Mouse (Mus musculus): ENCODE results near the gene Lrrc4c.

Gene Lrrc4c

GRCm38 (mm10) chr2:96547171-96547570 lies 229.2 kb downstream of the Lrrc4c start:
- no peak for DNase-seq (ENCODE audit: low spot score)

- no peak for DNase-seq (ENCODE audit: low spot score)
These were observed 255.8 kb downstream of the Lrrc4c start for GRCm38 (mm10) chr2:96573755-96574154.

- DNase-seq (ENCODE audit: low spot score), result no peak
These were observed 259.7 kb downstream of the Lrrc4c start for GRCm38 (mm10) chr2:96577701-96578100.

- no peak for DNase-seq (ENCODE audit: low spot score)
These were observed 262.3 kb downstream of the Lrrc4c start for GRCm38 (mm10) chr2:96580136-96580733.

- DNase-seq (ENCODE audit: low spot score), result peak; percentile 42
These were observed 267.7 kb downstream of the Lrrc4c start for GRCm38 (mm10) chr2:96585665-96586064.

- DNase-seq (ENCODE audit: low spot score), result no peak
These were observed 286.8 kb downstream of the Lrrc4c start for GRCm38 (mm10) chr2:96604801-96605200.

- no peak for DNase-seq (ENCODE audit: low spot score)
These were observed 296.2 kb downstream of the Lrrc4c start for GRCm38 (mm10) chr2:96614121-96614520.

GRCm38 (mm10) chr2:96618691-96619205 lies 300.8 kb downstream of the Lrrc4c start:
- no peak for DNase-seq (ENCODE audit: low spot score)

- no peak for DNase-seq (ENCODE audit: low spot score)
These were observed 349.1 kb downstream of the Lrrc4c start for GRCm38 (mm10) chr2:96667113-96667512.

GRCm38 (mm10) chr2:96681806-96682205 lies 363.8 kb downstream of the Lrrc4c start:
- no peak for DNase-seq (ENCODE audit: low spot score)

GRCm38 (mm10) chr2:96685328-96685727 lies 367.4 kb downstream of the Lrrc4c start:
- no peak for DNase-seq (ENCODE audit: low spot score)

GRCm38 (mm10) chr2:96705004-96705403 lies 387.0 kb downstream of the Lrrc4c start:
- no peak for DNase-seq (ENCODE audit: low spot score)

GRCm38 (mm10) chr2:96707772-96708350 lies 389.9 kb downstream of the Lrrc4c start:
- no peak for DNase-seq (ENCODE audit: low spot score)

- DNase-seq (ENCODE audit: low spot score), result no peak
These were observed 396.6 kb downstream of the Lrrc4c start for GRCm38 (mm10) chr2:96714561-96714960.

GRCm38 (mm10) chr2:96717353-96717752 lies 399.4 kb downstream of the Lrrc4c start:
- no peak for DNase-seq (ENCODE audit: low spot score)

GRCm38 (mm10) chr2:96723395-96723794 lies 405.4 kb downstream of the Lrrc4c start:
- DNase-seq (ENCODE audit: low spot score), result no peak

GRCm38 (mm10) chr2:96736081-96736480 lies 418.1 kb downstream of the Lrrc4c start:
- DNase-seq (ENCODE audit: low spot score), result no peak

GRCm38 (mm10) chr2:96755066-96755465 lies 437.1 kb downstream of the Lrrc4c start:
- no peak for DNase-seq (ENCODE audit: low spot score)

- DNase-seq (ENCODE audit: low spot score), result no peak
These were observed 439.7 kb downstream of the Lrrc4c start for GRCm38 (mm10) chr2:96757701-96758100.

GRCm38 (mm10) chr2:96763538-96763937 lies 445.6 kb downstream of the Lrrc4c start:
- DNase-seq (ENCODE audit: low spot score), result no peak

- DNase-seq (ENCODE audit: low spot score), result no peak
These were observed 457.4 kb downstream of the Lrrc4c start for GRCm38 (mm10) chr2:96775376-96775775.

GRCm38 (mm10) chr2:96796681-96797385 lies 478.9 kb downstream of the Lrrc4c start:
- DNase-seq (ENCODE audit: low spot score), result no peak

- no peak for DNase-seq (ENCODE audit: low spot score)
These were observed 532.9 kb downstream of the Lrrc4c start for GRCm38 (mm10) chr2:96850839-96851396.
